Mouse (Mus musculus) forebrain, postnatal 0 days (tissue): ENCODE results near the gene Arhgef12. TPM values are rescaled to one million over a fixed set of nuclear protein-coding genes. Genes with fewer than 3 reads are reported as not detected.
"Not testable (repeated sequence)": the region's sequence is repeated elsewhere in the genome, so short reads cannot be mapped to it uniquely, and the experiment has no call there.

Experiments
- ATAC-seq: fragments of 200-750 bp; cut with Nextera tagmentation; 2 replicates; pipeline ENCODE4 v1.8.0; 2017; ENCODE audit warnings: mild to moderate bottlenecking, moderate library complexity
- DNase-seq: peaks from one replicate; pipeline ENCODE4 v3.0.0-alpha.2; 2015
- H3K27ac ChIP-seq: fragments of 300-500 bp; sonication (generic); 2 replicates; pipeline ENCODE4 v1.5.1; 2014; ENCODE audit warnings: low read depth, mild to moderate bottlenecking, antibody characterized with exemption, low read length, moderate library complexity, mixed read lengths
- H3K27me3 ChIP-seq: fragments of 300-500 bp; sonication (generic); 2 replicates; pipeline ENCODE4 v1.6.1; 2014; ENCODE audit warnings: mild to moderate bottlenecking, low read length, mixed read lengths; ENCODE audit not compliant: insufficient read depth
- H3K36me3 ChIP-seq: fragments of 300-500 bp; sonication (generic); 2 replicates; pipeline ENCODE4 v1.6.1; 2014; ENCODE audit warnings: mild to moderate bottlenecking, moderate library complexity; ENCODE audit not compliant: insufficient read depth
- H3K4me1 ChIP-seq: fragments of 300-500 bp; sonication (generic); 2 replicates; pipeline ENCODE4 v1.6.1; 2014; ENCODE audit warnings: antibody characterized with exemption; ENCODE audit not compliant: insufficient read depth
- H3K4me2 ChIP-seq: fragments of 300-500 bp; sonication (generic); 2 replicates; pipeline ENCODE4 v1.6.1; 2014; ENCODE audit warnings: low read depth, mild to moderate bottlenecking, moderate library complexity
- H3K4me3 ChIP-seq: fragments of 300-500 bp; sonication (generic); 2 replicates; pipeline ENCODE4 v1.5.1; 2014; ENCODE audit warnings: low read depth, low read length, mixed read lengths
- H3K9ac ChIP-seq: fragments of 300-500 bp; sonication (generic); 2 replicates; pipeline ENCODE4 v1.6.1; 2014; ENCODE audit warnings: mild to moderate bottlenecking
- H3K9me3 ChIP-seq: fragments of 300-500 bp; sonication (generic); 2 replicates; pipeline ENCODE4 v1.6.1; 2016; ENCODE audit warnings: low read length
- CTCF ChIP-seq: sonication (generic); IDR thresholded peaks from 2 replicates; pipeline ENCODE4 v1.5.1; 2016; ENCODE audit warnings: antibody characterized with exemption, control low read depth, low read depth
- WGBS: fragments of 180-500 bp; shearing (Covaris S2); extraction: QIAGEN DNeasy Blood & Tissue Kit; methylation state at CpG from one replicate; pipeline ENCODE4 v1.1.7; 2014; 5-methylcytosine and 5-hydroxymethylcytosine counted together
- polyA plus RNA-seq: library from polyadenylated mRNA; unstranded; fragments of >200 nt; fragmentation: Nextera tagmentation; extraction: Ambion mirVana; gene quantifications from 2 replicates; pipeline ENCODE4 v1.2.1, GENCODE M21; 2015
- total RNA-seq: library from RNA; depleted of rRNA; stranded (reverse); fragments of >200 nt; gene quantifications from 2 replicates; pipeline ENCODE4 v1.2.3, GENCODE M21; 2014

The Arhgef12 gene
- total and polyA plus RNA-seq, 2 experiments from 2014 or later: 12.2 to 98.7 TPM

DNA sequence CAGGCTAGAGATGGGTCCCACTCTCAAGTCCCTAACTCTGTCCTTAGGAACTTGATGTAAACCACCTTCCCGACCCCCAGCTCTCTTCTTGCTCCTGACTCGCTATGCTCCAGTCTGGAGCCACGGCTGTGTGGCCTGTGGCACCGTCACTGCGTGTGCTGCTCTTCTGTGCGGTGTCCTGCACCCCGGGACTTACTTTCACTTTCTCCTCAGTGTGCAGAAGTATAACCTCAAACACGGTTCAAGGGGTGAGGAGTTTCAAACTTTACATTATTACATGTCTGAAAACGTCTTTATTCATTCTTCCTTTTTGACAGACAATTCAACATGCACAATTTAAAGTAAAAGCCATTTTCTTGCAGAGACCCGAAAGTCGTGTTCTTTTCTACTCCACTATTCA, 111.7 kb downstream of the Arhgef12 start:
- no peak overlapping the region for H3K4me3 ChIP-seq
- H3K4me1 ChIP-seq: no peaks in the 10 kb centered on the region
- TF ChIP-seq CTCF: no peak
- no peak overlapping the region for H3K4me2 ChIP-seq
- no peak for DNase-seq
- no peak overlapping the region for H3K27ac ChIP-seq
- H3K27me3 ChIP-seq: no peaks in the 10 kb centered on the region
- no peak overlapping the region for H3K9ac ChIP-seq
- ATAC-seq: no peak
- H3K9me3 ChIP-seq: no peaks in the 10 kb centered on the region
- H3K36me3 ChIP-seq: peaks cover 81% of the 10 kb centered on the region
- WGBS: 94% methylated on average over 11 of the region's 11 CpGs

DNA sequence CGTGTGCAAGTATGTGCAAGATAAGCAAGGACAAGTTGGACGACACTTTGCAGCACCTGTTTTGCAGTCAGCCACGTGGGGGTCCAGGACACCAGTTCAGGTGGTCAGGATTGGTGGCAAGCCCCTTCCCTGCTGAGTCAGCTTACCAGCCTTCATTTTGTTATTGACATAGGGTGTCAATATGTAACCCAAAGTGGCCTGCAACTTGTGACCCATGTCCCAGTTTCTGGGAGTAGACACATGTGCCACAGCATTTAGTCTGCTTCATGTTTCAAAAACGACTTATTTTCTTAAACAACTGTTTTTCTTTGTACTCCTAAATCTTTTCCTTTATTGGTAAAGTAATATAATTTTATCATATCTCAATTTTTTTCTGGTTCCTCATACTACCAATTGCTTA, 112.3 kb downstream of the Arhgef12 start:
- H3K27me3 ChIP-seq: no peaks in the 10 kb centered on the region
- H3K4me3 ChIP-seq: no peak overlapping the region
- DNase-seq (no peak), ATAC-seq (no peak)
- H3K9ac ChIP-seq: no peak overlapping the region
- H3K4me2 ChIP-seq: no peak overlapping the region
- H3K36me3 ChIP-seq: peaks cover 82% of the 10 kb centered on the region
- 95% methylated on average over 4 of the region's 4 CpGs for WGBS
- H3K27ac ChIP-seq: no peak overlapping the region
- H3K4me1 ChIP-seq: no peaks in the 10 kb centered on the region
- H3K9me3 ChIP-seq: no peaks in the 10 kb centered on the region
- no peak for TF ChIP-seq CTCF

DNA sequence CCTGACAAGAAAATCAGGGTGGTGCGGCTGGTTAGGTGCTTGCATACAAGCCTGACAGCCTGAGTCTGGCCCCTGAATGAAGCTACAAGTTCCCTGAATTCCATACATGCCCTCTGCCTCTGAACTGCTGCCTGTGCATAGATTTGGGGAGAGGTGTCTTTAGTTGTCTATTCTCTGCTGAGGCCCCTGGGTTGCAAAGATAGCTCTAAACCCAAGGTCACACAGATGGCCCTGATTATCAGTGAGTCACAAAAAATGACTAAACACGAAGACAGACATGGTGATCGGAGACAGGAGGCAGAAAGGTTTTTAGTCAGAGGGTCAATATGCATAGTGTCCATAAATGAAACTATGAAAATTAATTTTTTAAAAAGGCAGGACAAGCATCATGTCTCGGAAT, 113.4 kb downstream of the Arhgef12 start:
- Histone ChIP-seq H3K27ac (no peak overlapping the region), H3K4me3 (no peak overlapping the region), H3K9me3 (no peaks in the 10 kb centered on the region), H3K36me3 (peaks cover 79% of the 10 kb centered on the region), H3K9ac (no peak overlapping the region), H3K4me2 (no peak overlapping the region), H3K4me1 (no peaks in the 10 kb centered on the region), H3K27me3 (no peaks in the 10 kb centered on the region)
- no peak for TF ChIP-seq CTCF
- ATAC-seq (no peak), DNase-seq (no peak)
- WGBS: 94% methylated on average over 4 of the region's 4 CpGs

DNA sequence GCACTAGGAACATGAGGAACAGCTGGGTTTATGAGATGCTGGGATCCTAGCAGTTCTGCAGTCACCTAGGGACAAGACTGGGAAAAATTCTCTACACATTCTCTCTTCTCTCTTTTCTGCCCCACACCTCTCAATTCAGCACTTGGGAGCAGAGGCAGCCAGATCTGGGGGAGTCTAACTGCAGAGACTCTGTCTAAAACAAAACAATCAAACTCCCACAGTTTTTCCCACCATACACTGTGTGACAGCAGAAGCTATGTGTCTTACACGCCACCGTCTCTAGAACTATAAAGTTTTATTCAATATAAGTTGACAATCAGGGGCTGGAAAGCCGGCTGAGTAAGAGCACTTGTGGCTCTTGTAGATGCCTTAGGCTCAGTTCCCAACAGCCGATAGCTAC, 119.1 kb downstream of the Arhgef12 start:
- Histone ChIP-seq H3K4me3 (no peak overlapping the region), H3K9me3 (no peaks in the 10 kb centered on the region), H3K4me1 (no peaks in the 10 kb centered on the region), H3K4me2 (no peak overlapping the region), H3K27ac (no peak overlapping the region), H3K27me3 (no peaks in the 10 kb centered on the region), H3K36me3 (peaks cover 67% of the 10 kb centered on the region), H3K9ac (no peak overlapping the region)
- DNase-seq (no peak), ATAC-seq (no peak)
- TF ChIP-seq CTCF: no peak
- WGBS: 89% methylated on average over 4 of the region's 4 CpGs

DNA sequence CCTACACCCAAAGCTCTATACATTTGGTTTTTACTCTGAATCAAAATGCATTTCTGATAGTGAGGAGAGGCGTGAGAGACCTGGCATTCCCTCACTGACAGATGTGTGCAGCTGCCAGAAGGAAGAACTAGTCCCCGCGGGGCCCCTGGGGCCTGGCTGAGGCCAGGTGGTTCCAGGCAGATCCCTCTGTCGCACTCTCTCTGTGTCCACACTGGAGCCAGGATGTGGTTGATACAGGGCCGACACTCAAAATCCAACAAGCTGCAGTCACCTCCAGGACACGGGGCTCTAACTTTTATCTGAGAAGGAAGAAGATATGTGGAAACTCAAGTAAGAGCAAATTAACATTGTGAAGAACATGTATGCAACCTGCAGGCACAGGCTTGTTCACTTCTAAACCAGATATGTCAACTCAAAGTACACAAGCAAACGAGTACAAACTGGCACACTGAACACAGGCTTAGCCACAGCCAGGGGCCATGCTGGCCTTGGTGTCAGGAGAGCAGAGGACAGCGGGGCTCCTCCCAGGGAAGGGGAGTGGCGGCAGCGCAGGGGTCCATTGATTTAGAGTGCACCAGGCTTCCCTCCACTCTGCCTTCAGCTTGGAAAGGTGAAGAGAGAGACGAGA, 138.0 kb downstream of the Arhgef12 start:
- Histone ChIP-seq H3K4me1 (no peaks in the 10 kb centered on the region), H3K27me3 (no peaks in the 10 kb centered on the region), H3K27ac (no peak overlapping the region), H3K4me3 (no peak overlapping the region), H3K36me3 (peaks cover 63% of the 10 kb centered on the region), H3K4me2 (no peak overlapping the region), H3K9me3 (no peaks in the 10 kb centered on the region), H3K9ac (no peak overlapping the region)
- WGBS: 73% methylated on average over 11 of the region's 11 CpGs
- no peak for TF ChIP-seq CTCF
- no peak for ATAC-seq
- no peak for DNase-seq

DNA sequence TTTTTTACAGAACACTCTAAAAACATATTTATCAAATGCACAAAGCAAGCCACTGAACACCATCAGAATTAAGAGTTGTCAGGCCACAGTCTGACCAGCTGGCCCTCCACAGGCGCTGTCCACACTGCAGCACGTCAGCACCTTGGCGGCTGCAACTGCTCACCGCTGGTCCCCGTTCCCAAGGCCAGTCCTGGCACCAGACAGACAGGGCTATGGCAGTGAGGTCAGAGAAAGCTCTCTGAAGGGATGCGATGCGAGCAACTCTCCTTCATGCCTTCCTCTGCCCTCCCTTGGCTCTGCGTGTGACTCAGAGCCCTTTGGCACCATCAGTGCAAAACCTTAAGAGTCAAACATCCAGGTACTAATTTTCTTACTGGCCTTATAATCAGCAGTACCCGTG, 139.3 kb downstream of the Arhgef12 start:
- ATAC-seq (no peak), DNase-seq (no peak)
- Histone ChIP-seq H3K4me2 (no peak overlapping the region), H3K36me3 (peaks cover 54% of the 10 kb centered on the region), H3K9ac (no peak overlapping the region), H3K27ac (no peak overlapping the region), H3K4me1 (no peaks in the 10 kb centered on the region), H3K4me3 (no peak overlapping the region), H3K9me3 (no peaks in the 10 kb centered on the region), H3K27me3 (no peaks in the 10 kb centered on the region)
- TF ChIP-seq CTCF: no peak
- WGBS: 88% methylated on average over 9 of the region's 9 CpGs

DNA sequence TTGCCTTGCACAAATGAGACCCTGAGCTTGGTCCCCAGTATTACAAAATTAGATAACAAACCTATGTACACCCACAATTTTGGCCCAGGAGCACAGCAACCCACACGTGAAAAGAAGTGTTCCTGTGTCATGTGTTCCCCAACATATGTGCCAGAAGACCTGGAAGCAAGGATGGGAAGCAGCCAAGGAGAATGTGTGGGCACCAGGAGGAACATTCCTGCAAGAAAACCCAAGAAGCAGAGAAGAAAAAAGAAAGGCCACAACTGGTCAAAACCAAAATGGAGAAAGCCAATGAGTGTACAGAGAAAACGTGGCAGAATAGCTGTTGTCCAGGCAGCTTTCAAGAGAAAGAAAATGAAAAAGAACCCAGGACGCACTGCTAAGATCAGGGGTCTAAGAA, 142.2 kb downstream of the Arhgef12 start:
- not testable (repeated sequence) for H3K4me2 ChIP-seq, DNase-seq, H3K4me1 ChIP-seq, H3K4me3 ChIP-seq, H3K9ac ChIP-seq, H3K27me3 ChIP-seq, H3K27ac ChIP-seq, ATAC-seq, H3K9me3 ChIP-seq
- 81% methylated on average over 3 of the region's 3 CpGs for WGBS
- H3K36me3 ChIP-seq: peaks cover 28% of the 10 kb centered on the region

DNA sequence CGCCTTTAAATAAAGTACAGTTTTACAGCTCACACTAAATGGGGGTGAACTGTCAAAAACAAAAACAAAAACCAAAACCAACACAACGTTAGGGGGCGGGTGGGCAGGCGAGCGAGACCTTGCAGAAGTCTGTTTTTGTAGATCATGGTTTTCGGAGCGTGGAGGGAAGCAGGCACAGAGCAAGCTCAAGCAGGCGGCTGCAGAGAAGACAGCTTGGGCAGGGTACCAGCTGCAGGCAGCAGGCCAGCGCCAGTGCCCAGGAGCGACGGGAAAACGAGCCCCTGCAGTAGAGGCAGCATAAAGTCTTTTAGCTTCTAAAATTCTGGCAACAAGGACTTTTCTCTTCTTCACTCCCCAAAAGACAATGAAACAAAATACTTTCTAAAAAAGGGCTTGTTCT, 142.7 kb downstream of the Arhgef12 start:
- no peak overlapping the region for H3K9ac ChIP-seq
- ATAC-seq (peak; percentile 69), DNase-seq (peak; percentile 58)
- no peak overlapping the region for H3K4me3 ChIP-seq
- no peak for TF ChIP-seq CTCF
- 55% methylated on average over 12 of the region's 12 CpGs for WGBS
- no peak overlapping the region for H3K27ac ChIP-seq
- no peak overlapping the region for H3K4me2 ChIP-seq
- H3K36me3 ChIP-seq: peaks cover 25% of the 10 kb centered on the region
- no peaks in the 10 kb centered on the region for H3K27me3 ChIP-seq
- no peaks in the 10 kb centered on the region for H3K4me1 ChIP-seq
- no peaks in the 10 kb centered on the region for H3K9me3 ChIP-seq
